Mouse (Mus musculus) hindlimb bud, embryonic 11.5 days (tissue): Measurements from ENCODE around the gene Capzb.

Experiments
- DNase-seq: peaks from one replicate; pipeline ENCODE4 v3.0.0-alpha.2; 2012; ENCODE audit warnings: low read depth, low spot score; ENCODE audit errors: extremely low spot score

Capzb gene

GRCm38 (mm10) chr4:139233755-139234254, 41.1 kb downstream of the Capzb start:
- no peak for DNase-seq

GRCm38 (mm10) chr4:139234261-139234660, 41.6 kb downstream of the Capzb start:
- no peak for DNase-seq

DNA sequence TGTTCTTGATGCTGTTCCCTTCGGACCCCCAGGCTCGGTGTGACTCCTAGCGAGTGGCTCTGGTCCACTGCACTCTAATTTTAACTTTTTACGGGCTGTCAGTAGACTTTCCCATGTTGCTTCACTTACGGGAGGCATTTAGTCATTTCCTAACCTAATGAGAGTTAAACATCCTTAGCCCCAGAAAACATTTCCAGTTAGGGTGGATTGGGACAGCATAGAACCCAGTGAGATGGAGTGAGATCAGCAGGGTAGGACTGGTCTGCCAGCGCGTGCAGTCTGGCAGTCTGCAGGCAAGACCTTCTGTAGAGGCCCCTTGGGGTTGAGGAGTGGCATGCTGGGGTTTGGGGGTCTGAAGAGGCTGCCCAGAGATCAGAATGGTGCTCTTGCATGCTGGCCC, 42.9 kb downstream of the Capzb start:
- no peak for DNase-seq

DNA sequence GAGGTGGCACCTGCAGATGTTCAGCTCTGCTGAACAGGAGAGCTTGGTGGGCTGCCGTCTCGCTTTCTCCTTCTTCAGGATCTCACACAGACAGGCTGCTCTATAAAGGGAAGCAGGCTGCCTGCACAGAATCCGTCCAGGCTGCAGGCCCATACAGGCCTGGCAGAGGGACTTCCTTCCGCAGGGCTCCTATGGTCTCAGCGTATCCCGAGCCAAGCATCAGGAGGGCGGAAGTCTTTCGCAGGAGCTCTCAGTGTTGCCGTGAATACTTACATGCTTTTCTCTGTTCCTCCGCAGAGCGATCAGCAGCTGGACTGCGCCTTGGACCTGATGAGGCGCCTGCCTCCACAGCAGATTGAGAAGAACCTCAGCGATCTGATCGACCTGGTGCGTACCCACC, 45.9 kb downstream of the Capzb start:
- no peak for DNase-seq

GRCm38 (mm10) chr4:139240334-139240733, 47.6 kb downstream of the Capzb start:
- no peak for DNase-seq

DNA sequence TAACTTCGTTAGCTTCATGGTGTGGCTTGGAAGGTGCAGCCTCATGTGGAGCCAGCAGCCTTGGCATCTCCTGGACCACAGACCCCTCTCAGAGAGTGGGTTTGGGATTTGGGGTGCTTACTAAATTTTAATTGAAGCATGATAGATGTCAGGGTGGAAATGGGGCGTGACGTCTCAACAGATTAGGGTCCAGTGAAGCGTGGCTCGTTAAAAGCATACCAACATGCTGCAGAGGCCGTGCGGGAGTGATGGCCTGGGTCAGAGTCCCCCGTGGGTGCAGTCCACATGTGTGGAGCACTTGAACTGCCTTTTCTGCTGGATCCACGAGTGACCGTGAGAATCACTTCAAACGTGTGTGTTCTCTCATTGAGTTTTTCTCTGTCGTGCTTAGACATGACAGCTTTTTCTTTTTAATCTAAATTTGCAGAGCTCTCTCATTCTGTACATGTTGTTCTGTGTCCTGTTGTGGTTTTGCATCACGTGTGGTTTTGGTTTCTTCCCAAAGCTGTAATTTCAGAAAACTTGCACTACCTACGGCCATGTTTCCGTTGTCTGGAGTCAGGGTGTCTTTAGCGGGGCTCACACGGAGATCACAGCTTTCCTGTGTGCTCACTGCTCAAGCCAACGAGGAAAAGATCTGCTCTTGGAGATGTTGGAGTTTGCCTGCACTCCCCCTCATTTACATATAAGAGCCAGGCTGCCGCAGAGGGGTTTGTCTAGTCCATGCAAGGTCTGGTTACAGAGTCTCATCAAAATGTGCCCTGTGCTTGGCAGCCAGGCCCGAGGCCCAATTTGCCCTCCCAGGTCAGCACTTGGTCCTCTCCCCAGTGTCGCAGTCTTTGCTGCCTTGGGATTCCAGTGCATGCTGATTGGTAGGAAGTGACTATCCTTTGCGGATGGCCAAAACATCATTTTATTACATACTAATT, 49.2 kb downstream of the Capzb start:
- DNase-seq, result no peak

DNA sequence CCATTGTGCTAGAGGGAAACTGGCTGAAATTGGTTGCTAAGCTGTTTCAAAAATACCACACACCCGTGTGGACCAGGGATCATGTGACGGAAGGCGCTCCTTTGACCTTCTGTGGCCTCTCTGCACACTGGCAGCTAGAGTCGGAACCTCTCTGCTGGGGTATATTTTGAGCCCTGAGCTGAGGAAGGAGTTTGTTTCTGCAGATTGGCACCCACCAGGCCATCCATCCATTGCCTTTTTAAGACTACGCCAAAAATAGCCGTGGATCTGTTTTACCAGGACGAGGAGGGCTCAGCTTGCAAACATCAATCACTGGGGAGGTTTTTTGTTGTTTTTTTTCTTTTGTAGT, 49.9 kb downstream of the Capzb start:
- DNase-seq, result no peak

GRCm38 (mm10) chr4:139244176-139244575, 51.5 kb downstream of the Capzb start:
- DNase-seq, result no peak

GRCm38 (mm10) chr4:139244766-139245165, 52.1 kb downstream of the Capzb start:
- no peak for DNase-seq

GRCm38 (mm10) chr4:139245534-139245933, 52.8 kb downstream of the Capzb start:
- DNase-seq, result no peak

DNA sequence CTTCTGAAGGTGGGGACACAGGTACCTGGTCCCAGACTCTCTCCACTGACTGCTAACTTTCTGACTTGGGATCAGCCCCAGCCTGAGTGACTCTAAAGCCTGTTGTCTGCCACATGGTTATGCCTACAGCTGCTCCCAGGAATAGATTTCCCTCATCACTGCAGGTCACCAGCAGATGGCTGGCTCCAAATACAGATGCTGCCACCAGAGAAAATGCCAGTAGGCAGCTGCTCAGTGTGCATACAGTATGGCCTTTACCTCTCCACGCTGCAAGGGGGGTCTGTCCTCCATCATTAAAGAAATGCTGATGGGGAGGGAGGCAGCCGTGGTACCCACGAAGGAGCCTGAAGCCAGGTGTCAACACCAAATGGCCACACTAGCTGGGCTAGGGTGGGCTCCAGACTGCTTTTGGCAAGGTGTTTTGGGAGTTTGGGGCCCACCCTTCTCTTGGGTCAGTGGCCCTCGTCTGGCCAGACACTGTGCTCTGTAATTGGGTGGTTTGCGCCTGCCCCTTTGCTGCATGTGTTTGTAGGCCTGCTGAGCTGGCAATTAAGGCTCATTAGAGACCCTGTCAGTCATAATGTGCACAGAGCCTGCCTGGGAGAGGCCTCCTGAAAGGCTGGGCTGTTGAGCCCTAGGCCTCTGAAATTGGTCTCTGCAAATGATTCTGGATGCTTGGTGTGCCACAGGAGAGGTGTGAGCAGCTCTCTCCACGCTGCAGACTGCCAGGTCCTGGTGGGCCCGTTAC, 53.6 kb downstream of the Capzb start:
- DNase-seq, result no peak

GRCm38 (mm10) chr4:139247966-139248365, 55.3 kb downstream of the Capzb start:
- no peak for DNase-seq

- DNase-seq, result no peak
Observed at GRCm38 (mm10) chr4:139248736-139249135, 56.0 kb downstream of the Capzb start.

GRCm38 (mm10) chr4:139250043-139250442, 57.3 kb downstream of the Capzb start:
- no peak for DNase-seq

DNA sequence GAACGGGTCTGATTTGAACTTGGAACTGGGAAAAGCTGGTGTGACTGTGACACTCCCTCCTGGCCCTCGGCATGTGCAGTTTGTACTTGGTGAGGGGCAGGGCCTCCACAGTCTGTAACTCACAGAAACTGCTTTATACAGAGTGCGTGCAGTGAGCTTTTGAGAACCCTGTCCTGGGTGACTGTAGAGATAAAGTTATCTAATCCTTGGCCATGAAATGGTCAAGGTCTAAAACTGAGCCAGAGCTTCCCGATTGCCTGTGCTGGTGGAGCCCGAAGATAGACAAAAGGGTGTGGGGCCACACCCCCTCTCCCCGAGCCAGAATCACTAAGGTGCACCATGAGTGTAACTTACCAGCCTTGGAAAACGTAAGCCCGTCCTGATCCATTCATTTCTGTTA, 58.2 kb downstream of the Capzb start:
- DNase-seq, result no peak

DNA sequence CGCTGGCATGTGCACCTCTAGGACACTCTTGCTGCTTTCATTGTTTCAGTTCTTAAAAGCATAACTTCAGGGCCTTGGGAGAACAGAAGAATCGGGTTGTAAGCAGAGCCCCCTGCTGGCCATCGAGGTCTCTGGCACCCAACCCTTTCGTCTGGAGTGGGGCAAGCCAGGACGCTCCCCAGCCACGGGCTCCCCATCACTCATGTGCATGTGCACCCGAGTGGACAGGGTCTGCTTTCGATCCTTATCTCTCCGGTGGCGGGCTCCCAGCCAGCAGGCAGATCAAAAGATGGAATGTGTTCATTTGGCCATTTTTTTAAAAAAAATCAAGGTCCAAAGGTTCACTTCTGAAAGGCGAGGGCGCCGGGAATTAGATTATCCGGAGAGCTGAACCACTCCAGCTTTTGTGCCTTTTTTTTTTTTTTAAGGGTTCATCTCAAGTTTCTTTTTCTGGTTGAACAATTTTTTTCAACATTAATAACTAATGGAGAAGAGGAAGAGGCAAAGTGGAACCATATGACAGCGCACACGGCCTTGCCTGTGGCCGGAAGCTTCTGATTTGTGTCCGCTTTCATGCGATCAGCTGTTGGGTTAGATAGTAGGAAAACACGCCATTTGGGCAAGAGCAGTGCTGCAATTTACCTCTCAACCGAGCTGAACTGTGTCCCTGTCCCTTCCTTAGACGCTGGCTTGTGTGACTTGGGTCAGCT, 59.5 kb downstream of the Capzb start:
- DNase-seq, result no peak

GRCm38 (mm10) chr4:139253206-139253605, 60.5 kb downstream of the Capzb start:
- DNase-seq, result no peak

- DNase-seq, result no peak
Observed at GRCm38 (mm10) chr4:139256146-139256545, 63.4 kb downstream of the Capzb start.

DNA sequence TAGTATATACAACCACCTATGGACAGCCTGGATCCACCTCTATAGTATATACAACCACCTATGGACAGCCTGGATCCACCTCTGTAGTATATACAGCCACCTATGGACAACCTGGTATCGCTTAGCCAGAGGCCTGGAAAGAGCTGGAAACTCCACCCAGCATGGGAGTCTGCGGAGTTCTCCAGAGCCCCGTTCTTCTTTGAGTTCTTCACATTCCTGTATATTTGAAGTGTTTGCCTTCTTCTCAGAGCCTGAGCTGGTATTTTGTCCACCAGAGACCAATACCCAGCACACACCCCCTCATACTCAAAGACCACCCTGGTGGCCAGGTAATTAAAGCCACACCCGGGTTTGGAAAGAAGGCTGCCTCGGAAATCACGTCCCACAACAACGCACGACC, 64.0 kb downstream of the Capzb start:
- DNase-seq, result no peak

GRCm38 (mm10) chr4:139258621-139259301, 66.1 kb downstream of the Capzb start:
- DNase-seq, result no peak
